Mouse (Mus musculus): ENCODE measurements around the gene Iqcc. TPM values are rescaled to one million over a fixed set of nuclear protein-coding genes. Genes with fewer than 3 reads are reported as not detected.

Gene Iqcc
- polyA plus RNA-seq, 1 experiment: 10.8 TPM

GRCm38 (mm10) chr4:129615801-129616290 lies 3.1 kb downstream of the Iqcc start:
- peaks cover 8% of the 10 kb centered on the region for H3K79me2 ChIP-seq (ENCODE audit: control insufficient read depth, insufficient read depth)
- TF ChIP-seq MYOG (IDR thresholded peaks at IDR 0.05; ENCODE audit: control insufficient read depth, extremely low read depth, insufficient read length) (no peak), CEBPB (IDR thresholded peaks at IDR 0.05; ENCODE audit: low read depth) (no peak), CTCF (IDR thresholded peaks at IDR 0.05; ENCODE audit: control insufficient read depth, insufficient read depth, insufficient read length) (no peak), FOSL1 (IDR thresholded peaks at IDR 0.05; ENCODE audit: insufficient read depth, low read length, poor library complexity, severe bottlenecking) (no peak), MYOD1 (IDR thresholded peaks at IDR 0.05; ENCODE audit: control insufficient read depth, insufficient read length, low read depth) (no peak), MAX (IDR thresholded peaks at IDR 0.05) (no peak), USF1 (IDR thresholded peaks at IDR 0.05; ENCODE audit: low read depth) (no peak)
- H3K36me3 ChIP-seq (ENCODE audit: control insufficient read depth, insufficient read depth): peaks cover 12% of the 10 kb centered on the region
- no peaks in the 10 kb centered on the region for H3K27me3 ChIP-seq (ENCODE audit: control insufficient read depth, insufficient read depth, insufficient read length)
- H3ac ChIP-seq (ENCODE audit: control insufficient read depth, insufficient read length, low read depth): no peak overlapping the region
- no peak overlapping the region for H3K4me3 ChIP-seq (ENCODE audit: insufficient read depth, poor library complexity, severe bottlenecking)
- peaks cover 4% of the 10 kb centered on the region for H3K79me3 ChIP-seq (ENCODE audit: low read depth)

- peaks cover 4% of the 10 kb centered on the region for H3K79me3 ChIP-seq (ENCODE audit: low read depth)
- H3K4me3 ChIP-seq (ENCODE audit: insufficient read depth, poor library complexity, severe bottlenecking): no peak within 1 kb of the TSS
- H3K36me3 ChIP-seq (ENCODE audit: control insufficient read depth, insufficient read depth): peaks cover 14% of the 10 kb centered on the region
- H3K79me2 ChIP-seq (ENCODE audit: control insufficient read depth, insufficient read depth): peaks cover 8% of the 10 kb centered on the region
- no peak within 1 kb of the TSS for H3ac ChIP-seq (ENCODE audit: control insufficient read depth, insufficient read length, low read depth)
- no peaks in the 10 kb centered on the region for H3K27me3 ChIP-seq (ENCODE audit: control insufficient read depth, insufficient read depth, insufficient read length)
- TF ChIP-seq MAX (IDR thresholded peaks at IDR 0.05): no peak
- no peak for TF ChIP-seq MYOG (IDR thresholded peaks at IDR 0.05; ENCODE audit: control insufficient read depth, extremely low read depth, insufficient read length)
- no peak for TF ChIP-seq MYOD1 (IDR thresholded peaks at IDR 0.05; ENCODE audit: control insufficient read depth, insufficient read length, low read depth)
- no peak for TF ChIP-seq FOSL1 (IDR thresholded peaks at IDR 0.05; ENCODE audit: insufficient read depth, low read length, poor library complexity, severe bottlenecking)
- TF ChIP-seq USF1 (IDR thresholded peaks at IDR 0.05; ENCODE audit: low read depth): no peak
- TF ChIP-seq CTCF (IDR thresholded peaks at IDR 0.05; ENCODE audit: control insufficient read depth, insufficient read depth, insufficient read length): no peak
- TF ChIP-seq CEBPB (IDR thresholded peaks at IDR 0.05; ENCODE audit: low read depth): no peak
Measured at GRCm38 (mm10) chr4:129614093-129614492, 4.8 kb downstream of the Iqcc start, which contains the start of gene Dcdc2b. Dcdc2b (minus strand) TSS chr4:129614257.

DNA sequence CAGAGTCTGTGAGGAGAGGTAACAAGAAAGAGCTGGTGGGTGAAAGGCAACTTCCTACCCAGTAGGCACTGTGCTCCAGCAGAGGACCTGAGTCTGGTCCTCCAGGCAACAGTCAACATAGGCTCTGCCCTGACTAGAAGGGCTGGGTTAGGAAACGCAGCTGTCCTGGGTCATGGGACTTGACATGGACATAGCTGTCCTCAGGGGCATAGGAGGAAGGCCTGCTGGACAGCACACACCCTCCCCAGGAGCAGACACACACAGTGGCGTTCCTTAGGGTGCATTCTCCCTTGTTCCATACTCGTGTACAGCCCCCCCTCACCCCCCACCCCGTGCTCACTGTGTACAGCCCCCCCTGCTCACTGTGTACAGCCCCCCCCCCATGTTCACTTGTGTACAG lies 8.4 kb downstream of the Iqcc start:
- Histone ChIP-seq H3K27me3 (ENCODE audit: control insufficient read depth, insufficient read depth, insufficient read length) (no peaks in the 10 kb centered on the region), H3K79me2 (ENCODE audit: control insufficient read depth, insufficient read depth) (no peaks in the 10 kb centered on the region), H3K79me3 (ENCODE audit: low read depth) (no peaks in the 10 kb centered on the region), H3K36me3 (ENCODE audit: control insufficient read depth, insufficient read depth) (peaks cover 31% of the 10 kb centered on the region), H3K4me3 (ENCODE audit: insufficient read depth, poor library complexity, severe bottlenecking) (no peak overlapping the region), H3ac (ENCODE audit: control insufficient read depth, insufficient read length, low read depth) (no peak overlapping the region)
- TF ChIP-seq USF1 (IDR thresholded peaks at IDR 0.05; ENCODE audit: low read depth): no peak
- no peak for TF ChIP-seq FOSL1 (IDR thresholded peaks at IDR 0.05; ENCODE audit: insufficient read depth, low read length, poor library complexity, severe bottlenecking)
- TF ChIP-seq MYOG (IDR thresholded peaks at IDR 0.05; ENCODE audit: control insufficient read depth, extremely low read depth, insufficient read length): no peak
- no peak for TF ChIP-seq MAX (IDR thresholded peaks at IDR 0.05)
- TF ChIP-seq CEBPB (IDR thresholded peaks at IDR 0.05; ENCODE audit: low read depth): no peak
- TF ChIP-seq CTCF (IDR thresholded peaks at IDR 0.05; ENCODE audit: control insufficient read depth, insufficient read depth, insufficient read length): no peak
- TF ChIP-seq MYOD1 (IDR thresholded peaks at IDR 0.05; ENCODE audit: control insufficient read depth, insufficient read length, low read depth): no peak

DNA sequence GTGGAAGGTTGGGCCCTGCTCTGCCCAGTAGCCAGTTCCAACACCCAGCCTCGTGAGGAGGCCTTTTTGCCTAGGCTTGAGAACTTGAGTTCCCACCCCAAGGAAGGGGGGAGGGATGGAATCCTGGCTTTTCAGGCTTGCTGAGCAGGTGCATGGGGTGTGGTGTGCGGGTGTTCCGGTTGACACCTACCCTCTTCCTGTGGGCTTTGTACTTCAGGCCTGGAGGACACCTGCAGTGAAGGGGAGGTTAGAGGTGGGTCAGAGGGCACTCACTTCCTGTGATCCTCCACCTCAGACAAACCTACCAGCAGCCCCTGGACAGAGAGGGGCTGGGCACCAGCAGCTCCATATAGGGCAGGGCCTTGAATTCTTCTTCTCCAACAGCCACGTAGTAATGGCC lies 8.9 kb downstream of the Iqcc start:
- H3ac ChIP-seq (ENCODE audit: control insufficient read depth, insufficient read length, low read depth): no peak overlapping the region
- H3K27me3 ChIP-seq (ENCODE audit: control insufficient read depth, insufficient read depth, insufficient read length): no peaks in the 10 kb centered on the region
- no peak overlapping the region for H3K4me3 ChIP-seq (ENCODE audit: insufficient read depth, poor library complexity, severe bottlenecking)
- peaks cover 35% of the 10 kb centered on the region for H3K36me3 ChIP-seq (ENCODE audit: control insufficient read depth, insufficient read depth)
- H3K79me2 ChIP-seq (ENCODE audit: control insufficient read depth, insufficient read depth): peaks cover 2% of the 10 kb centered on the region
- H3K79me3 ChIP-seq (ENCODE audit: low read depth): no peaks in the 10 kb centered on the region
- no peak for TF ChIP-seq FOSL1 (IDR thresholded peaks at IDR 0.05; ENCODE audit: insufficient read depth, low read length, poor library complexity, severe bottlenecking)
- TF ChIP-seq MYOD1 (IDR thresholded peaks at IDR 0.05; ENCODE audit: control insufficient read depth, insufficient read length, low read depth): no peak
- TF ChIP-seq MYOG (IDR thresholded peaks at IDR 0.05; ENCODE audit: control insufficient read depth, extremely low read depth, insufficient read length): no peak
- no peak for TF ChIP-seq MAX (IDR thresholded peaks at IDR 0.05)
- TF ChIP-seq CTCF (IDR thresholded peaks at IDR 0.05; ENCODE audit: control insufficient read depth, insufficient read depth, insufficient read length): no peak
- TF ChIP-seq USF1 (IDR thresholded peaks at IDR 0.05; ENCODE audit: low read depth): no peak
- TF ChIP-seq CEBPB (IDR thresholded peaks at IDR 0.05; ENCODE audit: low read depth): no peak

GRCm38 (mm10) chr4:129609139-129609631 lies 9.7 kb downstream of the Iqcc start:
- peaks cover 3% of the 10 kb centered on the region for H3K79me3 ChIP-seq (ENCODE audit: low read depth)

More at GRCm38 (mm10) chr4:129609139-129609631, 9.7 kb downstream of the Iqcc start:
- Histone ChIP-seq H3K27me3 (ENCODE audit: control insufficient read depth, insufficient read depth, insufficient read length) (no peaks in the 10 kb centered on the region), H3K36me3 (ENCODE audit: control insufficient read depth, insufficient read depth) (peaks cover 43% of the 10 kb centered on the region), H3K4me3 (ENCODE audit: insufficient read depth, poor library complexity, severe bottlenecking) (no peak overlapping the region), H3K79me2 (ENCODE audit: control insufficient read depth, insufficient read depth) (peaks cover 11% of the 10 kb centered on the region), H3ac (ENCODE audit: control insufficient read depth, insufficient read length, low read depth) (no peak overlapping the region)
- no peak for TF ChIP-seq CTCF (IDR thresholded peaks at IDR 0.05; ENCODE audit: control insufficient read depth, insufficient read depth, insufficient read length)
- TF ChIP-seq MYOD1 (IDR thresholded peaks at IDR 0.05; ENCODE audit: control insufficient read depth, insufficient read length, low read depth): no peak
- TF ChIP-seq MAX (IDR thresholded peaks at IDR 0.05): no peak
- no peak for TF ChIP-seq FOSL1 (IDR thresholded peaks at IDR 0.05; ENCODE audit: insufficient read depth, low read length, poor library complexity, severe bottlenecking)
- no peak for TF ChIP-seq MYOG (IDR thresholded peaks at IDR 0.05; ENCODE audit: control insufficient read depth, extremely low read depth, insufficient read length)
- TF ChIP-seq CEBPB (IDR thresholded peaks at IDR 0.05; ENCODE audit: low read depth): no peak
- no peak for TF ChIP-seq USF1 (IDR thresholded peaks at IDR 0.05; ENCODE audit: low read depth)
